Mouse (Mus musculus) natural killer cell, adult 2 months (primary cell): ENCODE data around the gene Soga1.

Source experiments
- DNase-seq, 2 experiments: peaks; one replicate each; pipeline ENCODE4 v3.0.0; 2022; ENCODE audit warnings: low spot score in 2 of 2

Gene Soga1

GRCm38 (mm10) chr2:157078793-157079700 lies at the start of gene Soga1:
Gene Soga1, minus strand, starts transcription at chr2:157079254.
- peak in 1 of 2 experiments; percentile 24 for DNase-seq

GRCm38 (mm10) chr2:157128072-157128471 lies 49.0 kb upstream of the Soga1 start:
- DNase-seq = no peak

DNA sequence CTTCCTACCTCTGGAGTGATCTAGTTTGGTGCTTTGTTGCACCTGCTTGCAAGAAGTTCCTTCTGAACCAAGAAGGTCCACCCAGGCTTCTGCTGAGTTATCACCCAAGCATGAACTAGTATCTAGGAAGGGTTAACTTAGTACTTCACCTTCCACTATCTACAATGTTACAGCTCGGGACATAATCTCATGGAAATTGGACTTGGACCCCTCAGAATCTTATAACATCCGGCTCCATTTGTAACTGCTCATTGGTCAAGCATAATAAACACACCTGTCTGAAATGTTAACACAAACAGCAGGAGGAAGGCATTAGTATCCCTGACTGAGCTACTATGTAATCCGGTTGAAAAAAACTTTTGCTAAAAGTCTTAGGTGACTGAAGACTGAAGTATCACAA lies 48.3 kb upstream of the Soga1 start:
- no peak for DNase-seq

GRCm38 (mm10) chr2:157125246-157125645 lies 46.2 kb upstream of the Soga1 start:
- no peak for DNase-seq

DNA sequence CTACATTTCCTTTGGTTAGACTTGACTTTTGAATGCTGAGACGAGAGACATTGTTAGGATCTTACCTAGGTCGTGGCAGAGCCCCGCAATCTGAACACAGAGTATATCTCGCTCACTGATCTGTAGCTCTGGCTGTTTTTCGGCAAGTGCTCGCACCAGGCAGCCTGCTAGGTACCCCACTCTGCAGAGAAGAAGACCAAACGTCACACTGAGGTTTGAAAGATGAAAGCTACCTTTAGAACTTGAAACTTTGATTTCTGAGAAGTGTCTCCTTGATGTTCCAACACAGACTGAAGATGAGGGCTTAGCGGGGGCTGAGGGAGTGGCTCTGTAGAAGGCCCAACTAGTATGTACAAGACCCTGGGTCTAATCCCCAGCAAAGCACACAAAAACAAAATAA lies 42.7 kb upstream of the Soga1 start:
- DNase-seq = peak in 1 of 2 experiments; percentile 23

- DNase-seq = peak in 1 of 2 experiments; percentile 22
Measured at GRCm38 (mm10) chr2:157119075-157119474, 40.0 kb upstream of the Soga1 start.

GRCm38 (mm10) chr2:157118556-157118955 lies 39.5 kb upstream of the Soga1 start:
- no peak for DNase-seq

GRCm38 (mm10) chr2:157116964-157117363 lies 37.9 kb upstream of the Soga1 start:
- peak in 1 of 2 experiments; percentile 22 for DNase-seq

DNA sequence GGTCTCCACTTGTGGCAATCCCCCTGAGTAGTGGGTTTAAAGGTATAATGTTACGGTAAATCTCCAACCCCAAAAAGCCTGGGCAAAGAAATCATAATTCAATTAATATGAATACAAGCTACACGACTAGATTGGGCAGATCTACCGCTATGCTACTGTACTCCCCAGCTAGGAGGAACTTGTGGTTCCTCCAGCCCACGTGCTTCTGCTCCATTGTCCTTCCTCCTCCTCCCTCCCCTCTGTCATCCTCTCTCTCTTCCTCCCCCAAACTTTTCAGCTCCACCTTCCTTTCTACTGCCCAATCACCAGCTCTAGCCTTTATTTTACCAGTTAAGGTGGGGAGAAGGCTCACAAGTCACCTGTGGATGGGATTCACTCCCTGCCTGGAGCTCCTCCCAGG lies 29.2 kb upstream of the Soga1 start:
- no peak for DNase-seq

GRCm38 (mm10) chr2:157104454-157104853 lies 25.4 kb upstream of the Soga1 start:
- DNase-seq = no peak

DNA sequence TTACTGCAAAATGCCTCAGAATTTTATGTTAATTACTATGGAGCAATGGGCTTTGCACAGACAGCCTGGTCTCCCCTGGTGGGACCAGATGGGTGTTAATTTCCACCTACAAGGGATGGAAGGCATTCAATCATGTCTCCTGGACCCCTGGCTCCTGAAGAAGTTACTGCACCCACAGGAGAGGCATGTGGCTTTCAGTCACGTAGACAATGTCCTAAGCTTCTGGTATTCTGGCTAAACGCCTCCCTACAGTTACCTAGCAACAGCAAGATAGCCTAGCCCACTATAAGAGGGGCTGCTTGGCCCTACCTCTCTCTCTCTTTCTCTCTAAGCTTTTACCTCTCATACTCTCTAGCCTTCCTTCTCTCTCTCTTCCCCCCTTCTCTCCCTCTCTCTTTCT lies 23.2 kb upstream of the Soga1 start:
- no peak for DNase-seq

GRCm38 (mm10) chr2:157101650-157102049 lies 22.6 kb upstream of the Soga1 start:
- DNase-seq = no peak

DNA sequence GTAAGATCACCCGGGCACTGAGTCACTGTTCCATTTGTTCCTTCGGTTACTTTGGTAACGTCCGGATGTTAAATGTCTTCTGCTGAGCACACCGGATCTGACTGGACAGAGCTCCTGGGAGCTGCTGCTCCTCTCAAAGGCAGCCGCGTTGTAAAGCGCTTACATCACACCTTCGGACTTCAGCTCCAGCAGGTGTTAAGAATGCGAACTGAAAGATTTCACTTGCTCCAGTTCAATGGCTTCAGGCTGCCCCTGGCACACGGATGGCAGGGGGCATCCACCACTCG lies 21.2 kb upstream of the Soga1 start:
- no peak for DNase-seq

- no peak for DNase-seq
Measured at GRCm38 (mm10) chr2:157099532-157100318, 20.7 kb upstream of the Soga1 start.

- peak in 1 of 2 experiments; percentile 17 for DNase-seq
Measured at GRCm38 (mm10) chr2:157095005-157095755, 16.1 kb upstream of the Soga1 start.

GRCm38 (mm10) chr2:157092024-157092423 lies 13.0 kb upstream of the Soga1 start:
- no peak for DNase-seq

DNA sequence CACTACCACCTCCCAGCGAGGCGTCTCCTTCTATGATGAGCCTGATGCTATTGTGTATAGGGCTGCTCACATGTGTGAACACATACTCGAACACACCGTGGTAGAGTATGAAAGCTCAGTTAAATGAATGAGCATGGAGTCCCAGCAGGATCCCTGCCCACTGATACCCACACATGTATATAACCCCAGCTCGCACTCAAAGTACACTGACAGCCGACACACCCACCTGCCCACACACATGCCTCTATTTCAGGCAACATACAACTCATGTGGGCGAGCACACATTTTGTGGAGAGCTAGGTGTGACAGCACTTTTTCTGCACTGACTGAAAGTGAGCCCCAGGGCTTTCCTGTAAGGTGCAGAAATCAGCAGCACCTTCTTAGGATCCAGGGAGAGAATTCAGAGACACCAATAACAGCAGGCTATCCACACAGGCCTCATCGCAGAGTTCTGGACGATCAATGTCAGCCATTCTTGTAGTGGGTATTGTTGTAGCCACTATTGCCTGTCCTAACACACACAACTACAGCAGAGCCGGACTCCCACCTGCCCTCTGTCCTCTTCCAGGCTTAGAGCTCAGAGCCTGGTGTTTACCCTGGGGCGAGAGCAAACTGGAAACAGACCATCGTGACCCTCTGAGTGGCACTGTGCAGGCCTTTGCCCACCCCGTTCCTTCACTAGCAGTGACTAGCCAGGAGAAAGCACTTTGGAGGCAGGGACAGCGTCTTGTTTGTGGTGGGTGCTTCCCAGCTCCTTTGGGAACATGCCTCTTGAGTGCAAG lies 8.7 kb upstream of the Soga1 start:
- DNase-seq = no peak

DNA sequence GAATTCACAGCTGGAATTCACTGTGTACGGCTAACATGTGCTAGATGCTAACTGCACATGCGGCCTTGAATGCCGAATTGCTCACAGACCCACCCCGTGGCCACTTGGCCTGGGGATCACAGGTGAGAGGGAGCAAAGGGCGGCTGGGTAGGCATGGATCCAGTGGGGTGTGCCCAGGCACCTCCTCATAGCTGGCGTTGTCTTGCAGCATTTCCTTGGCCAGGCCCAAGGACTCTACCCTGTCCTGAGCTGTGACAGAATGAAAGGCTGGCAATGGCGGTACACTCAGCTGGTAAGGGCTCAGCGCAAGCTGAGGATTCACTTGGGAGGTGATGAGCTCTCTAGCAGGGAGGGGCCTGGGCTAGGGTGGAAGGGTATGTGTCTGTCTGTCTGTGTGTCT lies 7.7 kb upstream of the Soga1 start, which contains the start of gene Tldc2:
Gene Tldc2 (plus strand): TSS at position 260 of the 400 bp plus-strand sequence.
- DNase-seq = no peak

DNA sequence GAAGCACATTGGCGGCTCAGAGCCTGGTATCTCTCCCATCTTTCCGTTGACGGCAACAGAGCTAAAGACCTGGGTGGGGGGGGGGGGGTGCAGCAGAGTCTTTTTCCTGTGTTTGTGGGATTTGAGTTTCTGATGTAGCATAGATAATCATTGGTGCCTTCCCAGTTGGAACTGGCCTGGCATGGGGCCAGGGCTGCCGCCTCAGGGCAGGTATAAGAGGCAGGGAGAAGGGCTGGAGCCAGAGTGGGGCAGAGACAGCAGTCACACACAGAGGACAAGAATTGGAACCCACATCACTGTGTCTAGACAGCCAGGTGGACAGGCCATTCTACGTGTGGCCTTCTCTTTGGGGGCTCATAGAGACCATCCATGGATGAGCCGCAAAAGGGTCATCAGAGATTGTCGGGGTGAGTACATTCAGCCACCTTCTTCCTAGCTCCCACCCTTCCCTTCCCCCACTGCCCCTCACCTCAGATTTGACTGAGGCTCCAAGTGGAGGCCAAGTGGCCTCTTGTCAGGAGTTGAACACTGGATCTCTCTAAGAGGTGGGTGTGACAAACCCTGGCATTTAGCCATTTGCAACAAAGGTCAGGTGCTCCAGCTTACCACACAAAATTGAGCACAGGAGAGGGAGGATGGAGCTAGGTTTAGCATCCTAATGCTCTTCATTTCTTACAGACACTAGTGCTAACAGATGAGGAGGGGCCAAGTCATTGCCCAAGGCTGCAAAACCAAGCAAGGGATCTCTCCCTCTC lies 6.0 kb upstream of the Soga1 start:
- DNase-seq = no peak

- DNase-seq = no peak
Measured at GRCm38 (mm10) chr2:157081960-157082359, 2.9 kb upstream of the Soga1 start.

GRCm38 (mm10) chr2:157081331-157081730 lies 2.3 kb upstream of the Soga1 start:
- no peak for DNase-seq
